Mouse (Mus musculus) regulatory T cell (primary cell): Measurements from ENCODE around the gene Pcp2.
"Not testable (repeated sequence)": the region's sequence is repeated elsewhere in the genome, so short reads cannot be mapped to it uniquely, and the experiment has no call there.

Source experiments
- in situ Hi-C: fragments of 300-600 bp; cut with MboI, MseI; formaldehyde crosslinking; loops from one replicate; pipeline ENCODE4 v1.15.1; 2025; ENCODE audit warnings: high pct_unique_total_duplicates

The Pcp2 gene

DNA sequence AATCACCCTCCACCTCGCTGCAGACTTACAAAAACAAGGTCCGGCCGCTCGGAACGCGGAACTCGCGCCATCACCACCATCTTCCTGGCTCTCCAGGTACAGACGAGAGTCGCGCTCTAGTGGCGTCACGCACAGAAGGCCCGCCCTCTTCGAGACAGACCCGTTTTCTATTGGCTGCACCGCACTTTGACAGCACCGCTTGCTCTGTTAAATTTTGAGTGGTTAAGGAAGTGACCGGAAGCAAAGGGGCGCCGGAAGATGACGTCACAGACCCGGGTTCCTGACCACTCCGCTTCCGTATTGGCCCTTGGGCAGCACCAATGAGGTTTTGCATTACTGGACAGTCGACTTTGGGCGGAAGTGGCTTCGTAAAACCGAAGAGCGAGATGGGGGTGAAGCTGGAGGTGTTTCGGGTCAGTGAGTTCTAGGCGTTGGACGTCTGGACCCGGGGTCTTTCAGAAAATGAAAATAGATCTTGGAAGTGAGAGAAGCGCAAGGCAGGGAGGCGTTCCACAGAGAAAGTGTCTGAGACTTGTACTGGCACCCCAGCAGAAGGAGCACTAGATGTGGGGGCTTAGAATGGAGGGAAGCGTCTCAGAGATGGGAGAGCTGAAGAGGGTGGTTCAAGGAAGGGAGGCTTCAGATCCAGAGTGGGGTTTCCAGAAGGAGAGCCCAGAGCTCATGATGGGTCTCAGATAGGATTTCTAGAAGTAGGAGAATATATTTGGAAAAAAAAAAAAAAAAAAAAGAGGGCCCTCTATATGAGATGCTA is 4.0 kb downstream of the Pcp2 start, which contains the start of the genes Xab2 and Pet100:
Gene Xab2 (minus strand): TSS at position 118 of the 772 bp plus-strand sequence.
Gene Pet100 (plus strand): TSS at position 350 of the 772 bp plus-strand sequence.
- in situ Hi-C loops, result loop anchor here (5.0 kb wide), 1 partner anchor 51 kb away; the partner anchor contains the start of gene Fcor

DNA sequence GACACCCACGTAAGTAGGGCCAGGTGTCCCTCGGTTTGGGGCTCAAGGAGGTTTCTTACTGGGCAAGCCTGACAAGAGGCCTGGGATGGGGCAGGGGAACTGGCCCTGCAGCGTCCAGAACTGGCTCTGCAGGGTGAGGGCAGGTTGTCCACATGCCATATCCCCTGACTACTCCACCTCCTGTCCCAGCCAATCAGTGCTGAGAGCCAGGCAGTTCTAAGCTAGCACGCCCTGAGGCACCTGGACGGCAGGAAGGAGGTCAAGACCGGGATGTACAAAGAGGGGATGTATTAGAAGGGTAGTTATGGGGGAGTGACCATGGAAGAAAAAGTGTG is 15.6 kb downstream of the Pcp2 start:
- in situ Hi-C loops, result no loop called here

DNA sequence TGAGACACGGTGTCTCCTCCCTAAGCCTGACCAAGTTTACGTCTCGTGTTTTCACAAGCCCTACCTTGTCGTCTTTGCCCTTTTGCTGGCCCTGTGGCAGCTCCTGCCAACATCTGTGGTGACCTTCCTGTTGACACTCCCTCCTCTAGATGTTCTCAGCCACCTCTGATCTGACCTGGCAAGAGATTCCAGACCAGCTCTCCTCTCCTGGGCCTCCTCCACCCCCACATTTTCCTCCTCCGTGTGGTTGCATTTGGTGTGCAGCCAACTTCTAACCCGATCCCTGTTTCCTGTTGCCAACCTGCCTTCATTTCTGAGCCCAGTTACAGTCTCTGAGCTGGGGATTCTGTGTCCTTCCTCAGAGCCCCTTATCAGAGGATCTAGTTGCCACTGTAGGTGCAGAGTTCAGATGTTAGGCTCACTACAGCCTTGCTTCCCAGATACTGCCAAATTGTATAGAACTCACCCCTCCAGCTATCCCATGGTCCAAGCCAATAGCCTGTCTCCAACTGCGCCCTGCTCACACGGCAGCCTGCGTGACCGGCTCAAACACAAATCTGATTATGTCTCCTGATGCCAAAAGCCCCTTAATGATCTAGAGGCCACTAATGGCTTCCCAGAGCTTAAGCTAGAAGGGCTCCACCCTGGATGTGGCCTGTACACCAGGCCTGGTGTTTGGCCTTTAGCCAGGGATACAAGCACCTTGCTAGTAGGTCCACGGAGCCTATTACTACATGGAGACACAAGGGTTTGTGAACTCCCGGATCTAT is 16.1 kb downstream of the Pcp2 start:
- in situ Hi-C loops, result no loop called here

DNA sequence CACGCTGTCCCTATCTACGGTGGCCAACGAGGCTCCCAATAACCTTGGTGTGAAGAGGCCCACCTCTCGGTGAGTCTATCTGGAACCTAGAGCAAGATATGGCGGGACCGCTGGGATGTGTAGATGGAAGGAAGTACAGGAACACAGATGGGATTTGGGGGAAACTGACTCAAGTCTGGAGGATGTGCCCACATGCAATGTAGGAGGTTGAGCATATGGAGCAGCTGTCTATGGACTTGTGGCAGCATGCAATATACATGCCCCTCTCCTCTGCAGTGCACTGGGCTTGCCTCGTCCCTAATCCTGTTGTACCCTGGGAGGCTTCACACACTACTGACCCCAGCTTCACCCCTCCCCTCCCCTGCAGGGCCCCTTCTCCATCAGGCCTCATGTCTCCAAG is 17.5 kb downstream of the Pcp2 start:
- in situ Hi-C loops, result no loop called here

DNA sequence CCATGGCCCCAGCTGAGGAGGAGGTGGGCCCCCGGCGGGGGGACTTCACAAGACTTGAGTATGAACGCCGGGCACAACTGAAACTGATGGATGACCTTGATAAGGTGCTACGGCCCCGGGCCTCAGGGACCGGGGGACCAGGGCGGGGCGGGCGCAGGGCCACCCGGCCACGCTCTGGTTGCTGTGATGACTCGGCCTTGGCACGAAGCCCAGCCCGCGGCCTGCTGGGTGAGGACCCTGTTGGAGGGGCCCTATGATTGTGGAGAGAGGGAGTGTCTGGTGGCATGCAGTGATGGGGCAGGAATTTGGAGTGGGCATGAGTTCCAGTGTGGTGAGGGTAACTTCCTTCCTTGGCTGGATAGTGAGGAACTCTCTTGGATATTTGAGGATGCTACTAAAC is 18.8 kb downstream of the Pcp2 start:
- in situ Hi-C loops, result no loop called here

DNA sequence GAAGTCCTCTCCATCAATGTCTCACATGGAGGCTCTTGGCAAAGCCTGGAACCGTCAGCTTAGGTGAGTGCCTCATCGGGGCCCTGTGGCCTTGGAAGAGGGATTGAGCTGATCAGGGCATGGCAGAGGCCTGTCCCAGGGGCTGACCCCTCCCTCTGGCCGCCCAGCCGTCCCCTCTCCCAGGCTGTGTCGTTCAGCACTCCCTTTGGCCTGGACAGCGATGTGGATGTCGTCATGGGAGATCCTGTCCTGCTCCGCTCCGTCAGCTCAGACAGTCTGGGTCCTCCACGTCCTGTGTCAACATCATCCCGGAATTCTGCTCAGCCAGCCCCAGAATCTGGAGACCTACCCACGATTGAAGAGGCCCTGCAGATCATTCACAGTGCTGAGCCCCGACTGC is 21.9 kb downstream of the Pcp2 start:
- in situ Hi-C loops, result no loop called here

DNA sequence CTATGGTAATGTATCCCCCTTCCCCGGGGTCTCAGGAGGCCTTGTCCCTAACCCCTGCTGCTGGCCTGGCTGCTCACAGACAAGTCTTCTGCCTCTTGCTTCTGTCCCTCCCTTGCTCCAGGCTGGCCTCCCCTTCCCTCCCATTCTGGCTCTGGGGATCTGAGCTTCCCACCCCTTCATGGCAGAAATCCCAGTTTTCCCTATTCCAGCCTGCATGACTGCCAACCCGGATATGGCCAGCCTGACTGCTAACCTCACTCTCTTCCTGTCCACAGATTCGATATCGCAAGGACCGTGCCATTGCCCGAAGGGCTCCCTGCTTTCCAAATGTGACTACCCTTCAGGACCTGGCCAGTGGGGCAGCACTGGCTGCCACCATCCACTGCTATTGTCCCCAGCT is 24.9 kb downstream of the Pcp2 start:
- in situ Hi-C loops, result no loop called here

DNA sequence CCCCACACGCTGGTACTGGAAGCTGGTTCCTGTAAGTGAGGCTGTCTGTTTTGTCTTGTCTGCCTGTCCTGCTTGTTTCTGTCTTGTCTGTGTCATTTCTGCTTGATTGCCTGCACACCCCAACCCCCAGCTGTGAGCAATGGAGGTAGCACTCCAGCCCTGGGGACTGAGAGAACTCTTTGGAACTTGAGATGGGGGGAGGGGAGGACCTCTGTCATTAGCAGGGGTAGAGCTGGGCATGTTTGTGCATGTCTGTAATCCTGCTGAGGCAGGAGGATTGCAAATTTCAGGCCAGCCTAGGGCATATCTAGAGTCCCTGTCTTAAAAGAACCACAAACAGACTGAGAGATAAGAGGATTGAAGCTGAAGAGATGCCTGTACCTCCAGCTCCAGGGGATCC is 26.1 kb downstream of the Pcp2 start:
- in situ Hi-C loops, result no loop called here

DNA sequence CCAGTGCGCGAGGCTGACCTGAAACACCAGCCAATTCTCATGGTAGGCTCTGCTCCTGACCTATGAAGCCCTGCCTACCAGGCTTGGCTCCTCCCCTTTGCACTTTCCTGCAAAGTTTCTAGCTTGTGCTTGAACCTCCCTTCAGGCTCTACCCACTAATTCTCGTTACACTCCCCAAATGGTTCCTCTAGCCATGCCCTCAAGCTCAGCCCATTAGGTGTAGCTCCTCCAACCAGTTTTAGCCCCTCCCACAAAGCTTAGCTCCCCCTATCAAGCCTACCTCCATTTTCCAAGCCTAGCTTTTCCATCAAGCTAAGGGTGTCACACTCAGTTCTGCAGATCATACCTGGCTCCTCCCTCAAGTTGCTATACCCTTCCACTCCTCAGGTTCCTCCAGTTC is 27.3 kb downstream of the Pcp2 start:
- in situ Hi-C loops, result no loop called here

DNA sequence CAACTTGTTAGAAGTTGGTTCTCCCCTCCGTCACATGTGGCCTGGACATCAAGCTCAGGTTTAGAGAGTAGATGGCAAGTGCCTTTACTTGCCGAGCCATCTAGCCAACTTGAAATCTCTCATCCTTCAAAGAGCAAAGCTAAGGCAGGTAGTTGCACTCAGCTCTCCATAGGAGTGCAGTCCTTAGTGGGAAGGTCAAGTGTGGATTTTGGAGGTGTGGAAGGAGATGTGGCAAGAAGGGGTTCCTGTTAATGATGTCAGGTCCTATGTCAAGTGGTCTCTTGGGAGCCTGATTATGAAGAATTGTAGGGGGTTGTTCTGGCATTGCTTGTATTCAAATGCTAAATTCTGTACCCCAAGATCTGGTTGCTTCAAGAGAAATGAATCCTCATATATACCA is 30.9 kb downstream of the Pcp2 start:
- in situ Hi-C loops, result no loop called here

DNA sequence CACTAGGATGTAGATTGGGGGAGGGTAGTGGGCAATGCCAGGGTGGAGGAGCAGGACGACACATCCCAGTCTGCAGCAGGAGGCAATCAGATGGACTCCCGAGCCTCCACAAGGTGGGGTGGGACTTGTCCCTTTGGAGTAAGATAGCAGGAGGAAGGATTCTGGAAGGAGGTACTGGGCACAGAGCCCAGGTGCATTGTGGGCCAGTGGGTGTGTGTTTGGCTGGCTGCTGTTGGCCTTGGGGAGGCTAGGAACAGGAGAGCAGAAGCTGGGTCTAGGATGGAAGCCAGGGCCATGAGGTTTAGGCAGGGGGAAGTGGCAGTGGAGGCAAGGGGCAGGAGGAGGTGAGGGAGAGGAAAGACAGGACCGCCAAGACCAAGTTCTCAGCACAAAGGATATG is 31.9 kb downstream of the Pcp2 start:
- in situ Hi-C loops, result no loop called here

DNA sequence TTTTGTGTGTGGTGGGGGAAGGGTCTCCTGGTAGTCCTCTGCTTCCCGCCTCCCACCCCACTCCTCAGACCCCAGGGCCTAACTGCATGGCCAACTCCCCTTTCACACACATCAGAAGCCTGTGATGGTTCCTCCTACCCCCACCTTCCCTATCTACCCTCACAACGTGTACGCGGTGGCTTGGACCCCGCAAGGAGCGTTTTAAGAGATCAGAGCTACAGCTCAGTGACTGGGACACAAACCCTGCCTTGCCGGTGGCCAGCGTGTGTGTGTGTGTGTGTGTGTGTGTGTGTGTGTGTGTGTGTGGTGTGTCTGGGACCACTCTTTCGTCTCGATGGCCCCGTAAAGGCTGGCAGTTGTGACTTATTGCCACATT is 37.1 kb downstream of the Pcp2 start:
- in situ Hi-C loops, result no loop called here

DNA sequence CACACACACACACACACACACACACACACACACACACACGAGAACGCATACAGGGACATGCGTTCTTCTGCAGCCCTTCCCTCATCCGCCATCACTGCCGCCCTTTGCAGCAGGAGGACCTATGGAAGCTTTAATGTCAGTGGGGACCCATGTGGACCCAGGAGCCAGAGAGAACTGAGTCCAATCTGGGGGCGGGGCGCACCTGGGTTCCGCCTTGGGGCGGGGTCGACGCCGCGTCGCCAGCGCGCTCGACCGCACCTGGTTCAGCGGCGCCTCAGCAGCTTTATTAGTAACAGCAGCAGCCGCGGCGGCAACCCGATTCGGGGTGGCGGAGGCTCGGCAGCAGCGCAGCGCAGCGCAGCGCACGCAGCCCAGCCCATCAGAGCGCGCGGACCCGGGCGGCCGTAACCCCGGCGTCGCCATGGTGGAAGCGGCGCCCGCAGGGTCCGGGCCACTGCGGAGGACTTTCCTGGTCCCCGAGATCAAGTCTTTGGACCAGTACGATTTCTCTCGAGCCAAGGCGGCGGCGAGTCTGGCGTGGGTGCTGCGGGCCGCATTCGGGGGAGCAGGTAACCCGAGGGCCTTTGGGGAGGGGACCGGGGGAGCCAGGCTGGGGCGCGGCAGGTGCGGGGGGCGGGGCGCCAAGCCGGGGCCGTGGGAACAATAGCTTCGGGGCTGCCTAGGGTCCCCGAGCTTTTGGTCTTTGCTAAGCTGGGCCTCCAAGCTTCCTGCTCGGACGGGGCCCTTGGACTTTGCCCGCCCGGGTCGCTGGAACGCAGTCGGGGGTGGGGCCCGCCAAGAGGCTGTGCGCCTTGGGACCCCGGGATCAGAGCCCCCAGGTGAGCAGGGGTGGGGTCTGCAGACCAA is 37.7 kb downstream of the Pcp2 start:
- in situ Hi-C loops, result no loop called here

DNA sequence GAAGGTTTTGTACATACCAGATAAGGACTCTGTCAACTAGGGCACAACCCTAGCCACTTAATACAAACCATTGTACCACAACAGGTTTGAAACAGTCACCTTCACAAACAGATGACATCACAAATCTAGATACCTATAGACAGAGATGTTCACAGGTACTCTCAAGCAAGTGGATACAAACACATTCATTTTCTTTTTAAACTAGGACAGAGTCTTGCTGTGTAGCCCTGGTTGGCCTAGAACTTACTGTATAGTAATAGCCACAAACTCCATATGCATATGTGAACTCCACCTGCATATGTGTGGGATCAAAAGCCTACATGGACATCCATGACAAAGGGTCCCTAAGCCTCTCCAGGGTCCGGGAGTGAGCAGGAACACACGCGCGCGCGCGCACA is 38.4 kb downstream of the Pcp2 start, which contains the start of gene Camsap3:
Gene Camsap3 (plus strand): TSS at position 301 of the 398 bp plus-strand sequence.
- in situ Hi-C loops, result no loop called here

DNA sequence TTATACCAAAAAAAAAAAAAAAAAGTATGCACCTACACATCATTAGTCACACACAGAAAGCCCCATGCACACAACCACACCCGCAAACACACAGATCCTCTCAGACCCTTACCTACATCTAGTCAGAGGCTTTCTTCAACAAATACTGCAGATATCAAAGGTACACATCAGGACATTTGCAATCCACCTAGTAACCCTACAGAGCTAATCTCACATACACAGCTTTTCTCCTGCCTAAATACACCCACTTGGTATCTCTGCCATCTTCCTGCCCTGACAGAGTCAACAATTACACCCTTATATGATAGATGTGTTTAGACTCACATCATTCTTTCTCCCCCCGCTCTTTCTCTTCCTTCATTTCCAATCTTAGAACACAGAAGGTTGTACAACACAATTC is 38.9 kb downstream of the Pcp2 start:
- in situ Hi-C loops, result no loop called here

DNA sequence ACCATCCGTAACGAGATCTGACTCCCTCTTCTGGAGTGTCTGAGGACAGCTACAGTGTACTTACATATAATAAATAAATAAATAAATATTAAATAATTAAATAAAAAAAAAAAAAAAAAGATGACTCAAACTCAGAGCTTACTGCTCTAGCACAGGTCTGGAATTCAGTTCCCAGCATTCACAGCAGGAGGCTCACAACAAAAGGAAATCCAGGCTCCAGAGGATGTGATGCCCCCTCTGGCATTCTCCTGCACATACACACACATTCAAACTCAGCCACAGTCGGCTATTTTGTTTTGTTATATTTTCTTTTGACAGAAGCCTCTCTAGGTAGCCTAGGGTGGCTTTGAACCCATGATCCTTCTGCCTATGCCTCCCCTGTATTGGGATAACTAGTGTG is 43.4 kb downstream of the Pcp2 start:
- in situ Hi-C loops, result not testable (repeated sequence)

DNA sequence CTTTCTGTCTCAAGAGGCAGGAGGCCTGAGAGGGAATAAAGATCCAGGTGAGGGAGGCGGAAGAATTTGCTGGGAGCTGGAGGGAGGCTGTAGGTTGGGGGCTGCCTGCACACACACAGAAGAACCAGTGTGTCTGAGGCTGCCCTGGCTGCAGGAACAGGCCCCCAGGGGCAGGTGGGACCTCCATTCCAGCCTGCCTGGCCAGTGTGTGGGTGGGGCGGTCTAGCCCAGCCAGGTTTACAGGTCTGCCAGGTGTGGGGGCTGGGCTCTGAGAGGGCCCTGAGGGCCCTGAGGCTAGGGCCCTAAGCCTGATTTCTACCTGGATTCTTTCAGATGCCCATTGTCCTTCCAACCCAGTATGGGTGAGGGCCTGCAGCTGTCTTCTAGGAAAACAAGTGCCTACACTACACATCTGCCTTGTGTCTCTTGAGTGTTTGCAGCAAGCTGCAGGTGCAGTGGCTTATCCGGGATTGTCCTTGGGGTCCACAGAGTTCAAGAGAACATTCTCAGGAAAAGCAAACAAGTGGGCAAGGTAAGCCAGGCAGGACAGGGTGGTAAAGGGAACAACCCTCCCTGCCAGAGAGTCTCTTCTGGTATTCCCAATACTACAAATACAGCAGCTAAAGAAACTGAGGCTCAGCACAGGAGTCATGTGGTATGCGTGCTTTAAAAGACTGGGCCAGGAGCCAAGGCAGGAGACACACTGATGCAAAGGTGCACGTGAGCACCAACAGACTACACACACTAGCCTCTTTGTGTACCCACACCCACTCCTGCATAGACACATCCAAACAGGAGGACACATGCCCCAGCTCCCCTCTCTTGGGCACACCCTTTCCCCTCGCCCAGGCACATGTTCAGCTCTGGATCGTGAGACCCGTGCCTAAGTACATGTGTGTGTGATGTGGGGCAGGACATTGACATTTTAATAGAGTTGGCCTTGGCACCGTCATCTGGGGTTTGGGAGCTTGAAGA is 45.7 kb downstream of the Pcp2 start:
- in situ Hi-C loops, result loop anchor here (5.0 kb wide), 1 partner anchor 98 kb away; the partner anchor contains the start of gene Trappc5

DNA sequence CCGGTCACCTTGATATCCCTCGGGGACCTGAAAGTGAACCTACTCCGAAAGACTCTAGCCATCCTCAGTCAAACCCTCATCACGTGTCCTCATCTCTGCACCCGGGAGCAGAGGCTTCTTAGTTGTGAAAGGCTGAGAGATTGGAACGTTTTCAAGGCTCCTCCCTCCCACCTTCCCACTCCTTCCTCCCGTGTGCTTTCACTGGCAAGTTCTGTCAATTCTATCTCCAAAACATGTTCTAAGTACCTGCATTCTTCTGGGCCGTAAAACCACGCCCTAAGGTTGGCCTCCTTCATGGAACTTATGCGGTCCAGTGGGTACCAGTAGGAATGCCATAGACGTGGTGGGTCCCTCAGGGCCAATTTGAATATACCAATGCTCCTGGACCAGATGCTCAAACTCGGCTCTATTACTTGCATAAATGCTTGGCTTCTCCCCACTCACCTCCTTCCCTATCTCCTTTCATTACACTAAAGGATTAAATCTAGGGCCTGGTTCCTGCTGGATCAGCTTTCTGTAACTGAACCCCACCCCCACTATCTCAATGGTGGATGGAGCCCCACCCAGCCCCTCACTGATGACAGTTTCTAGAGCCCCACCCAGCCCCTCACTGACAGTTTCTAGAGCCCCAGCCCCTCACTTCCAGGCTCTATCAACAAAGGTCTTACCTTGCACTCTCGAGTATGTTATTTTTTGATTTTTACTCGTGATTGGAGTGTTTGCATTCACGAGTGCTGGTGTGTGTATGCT is 49.0 kb downstream of the Pcp2 start:
- in situ Hi-C loops, result loop anchor here (5.0 kb wide), 1 partner anchor 101 kb away; the partner anchor contains the start of gene Trappc5

DNA sequence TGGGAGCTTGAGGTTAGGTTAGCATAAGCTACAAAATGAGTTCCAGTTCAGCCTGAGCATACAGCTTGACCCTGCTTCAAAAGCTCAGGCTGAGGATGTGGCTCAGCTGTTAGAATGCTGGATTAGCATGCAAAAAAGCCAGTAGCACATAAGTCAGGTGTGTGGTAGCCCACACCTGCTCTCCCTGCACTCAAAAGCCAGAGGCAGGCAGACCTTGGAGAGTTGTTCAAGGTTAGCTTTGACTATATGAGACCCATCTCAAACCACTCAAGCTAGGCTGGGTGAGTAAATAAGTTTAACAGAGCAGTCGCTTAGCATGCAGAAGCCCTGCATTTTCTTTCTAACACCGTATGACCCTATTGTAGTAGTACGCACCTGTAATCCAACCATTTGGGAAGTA is 50.8 kb downstream of the Pcp2 start:
- in situ Hi-C loops, result no loop called here
